Mouse (Mus musculus) c-Kit-negative CD71-positive TER-119-positive erythroid progenitor cells, embryonic 14.5 days (primary cell): ENCODE measurements around the gene Psmc1.

Experiments
- DNase-seq: peaks from one replicate; pipeline ENCODE4 v3.0.0-alpha.2; 2013; ENCODE audit warnings: low read depth, low spot score

Psmc1 gene

GRCm38 (mm10) chr12:100172481-100172880 is 62.5 kb downstream of the Psmc1 start:
- DNase-seq, result no peak
